Mouse (Mus musculus) A20 (cell line): ENCODE results near the gene Sema3d.

ENCODE experiments used
- DNase-seq: peaks from one replicate; pipeline ENCODE4 v3.0.0-alpha.2; 2011; ENCODE audit warnings: low read depth, low spot score

Sema3d gene

DNA sequence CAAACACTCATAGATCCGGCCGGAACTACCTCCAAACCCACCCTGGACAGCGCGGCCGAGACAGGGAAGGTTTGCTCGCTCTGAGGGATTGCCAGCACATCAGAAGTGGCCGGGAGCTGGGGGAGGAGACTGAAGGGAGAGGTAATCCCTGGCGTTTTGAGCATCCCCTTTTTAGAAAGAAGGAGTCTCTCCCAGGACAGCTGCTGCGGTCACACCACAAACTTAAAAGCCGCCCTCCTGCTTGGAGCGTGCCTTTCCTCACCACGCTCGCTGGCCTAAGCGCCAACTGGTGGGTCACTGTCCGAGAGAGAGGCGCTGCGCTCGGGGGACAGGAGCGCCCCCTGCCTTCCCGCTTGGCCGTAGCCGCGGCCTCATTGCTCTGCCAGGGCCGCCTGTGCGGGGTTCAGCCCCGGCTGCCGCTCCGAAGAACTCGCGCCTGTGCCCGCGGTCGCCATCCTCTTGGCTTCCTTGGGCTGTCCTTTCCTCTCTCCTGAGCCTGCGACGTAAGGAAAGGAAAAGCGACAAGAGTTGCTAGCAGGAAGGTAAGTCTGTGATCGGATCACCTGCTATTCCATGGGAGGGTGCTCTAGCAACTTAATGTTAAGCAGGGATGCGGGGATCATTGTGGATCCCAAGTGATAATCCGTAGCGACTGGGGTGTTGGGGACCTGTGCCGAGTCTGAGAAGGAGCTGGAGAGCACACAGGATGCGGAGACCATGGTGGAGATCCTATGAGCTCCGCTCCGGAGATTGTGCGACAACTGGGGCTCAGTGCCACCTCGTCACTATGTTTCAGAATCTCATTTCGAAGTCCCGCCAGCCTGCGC, at the start of gene Sema3d:
Sema3d (plus strand) TSS at position 253 of the 827 bp plus-strand sequence.
- no peak for DNase-seq

- no peak for DNase-seq
Measured at GRCm38 (mm10) chr5:12377261-12377660, 5.9 kb upstream of the Sema3d start.

DNA sequence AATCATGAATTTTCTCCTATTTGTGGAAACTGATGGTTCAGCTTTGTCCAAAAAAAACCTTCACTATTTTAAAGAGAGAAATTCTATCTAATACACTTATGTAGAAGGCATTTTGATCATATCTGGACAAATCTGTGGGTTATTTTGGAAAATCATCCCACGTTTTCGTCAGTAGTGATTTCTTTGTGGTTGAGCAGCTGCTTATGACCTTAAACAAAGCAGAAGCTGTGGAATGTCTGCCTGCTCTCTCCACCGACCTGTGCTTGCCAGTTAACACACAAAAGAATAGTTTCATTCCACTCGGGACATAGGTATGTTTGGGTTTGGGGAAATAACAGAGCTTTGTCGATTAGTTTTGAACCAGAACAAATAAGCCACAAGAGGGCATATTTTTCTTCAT, 4.3 kb upstream of the Sema3d start:
- no peak for DNase-seq

GRCm38 (mm10) chr5:12382010-12382409, 1.2 kb upstream of the Sema3d start:
- no peak for DNase-seq

GRCm38 (mm10) chr5:12383960-12384285, 738 bp downstream of the Sema3d start:
- DNase-seq = no peak

- DNase-seq = no peak
Measured at GRCm38 (mm10) chr5:12392667-12393066, 9.5 kb downstream of the Sema3d start.

GRCm38 (mm10) chr5:12399271-12399670, 16.1 kb downstream of the Sema3d start:
- DNase-seq = no peak

DNA sequence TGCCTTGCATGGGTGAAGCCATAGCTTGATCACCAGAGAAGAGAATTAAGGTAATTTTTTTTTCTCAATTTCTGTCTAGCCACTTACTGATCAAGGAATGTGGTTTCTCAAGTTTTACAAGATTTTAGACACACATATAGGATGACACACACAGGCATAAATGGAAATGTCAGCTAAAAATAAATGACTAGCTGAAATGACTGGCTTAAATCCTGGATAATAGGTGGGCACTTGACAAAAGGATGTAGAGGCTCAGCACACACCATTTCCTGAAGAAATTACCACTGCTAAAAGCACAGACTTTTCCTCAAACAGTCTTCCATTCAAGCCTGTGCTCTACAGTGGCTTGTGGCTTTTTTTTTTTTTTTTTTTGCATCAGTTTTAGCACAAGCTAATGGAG, 21.0 kb downstream of the Sema3d start:
- no peak for DNase-seq

DNA sequence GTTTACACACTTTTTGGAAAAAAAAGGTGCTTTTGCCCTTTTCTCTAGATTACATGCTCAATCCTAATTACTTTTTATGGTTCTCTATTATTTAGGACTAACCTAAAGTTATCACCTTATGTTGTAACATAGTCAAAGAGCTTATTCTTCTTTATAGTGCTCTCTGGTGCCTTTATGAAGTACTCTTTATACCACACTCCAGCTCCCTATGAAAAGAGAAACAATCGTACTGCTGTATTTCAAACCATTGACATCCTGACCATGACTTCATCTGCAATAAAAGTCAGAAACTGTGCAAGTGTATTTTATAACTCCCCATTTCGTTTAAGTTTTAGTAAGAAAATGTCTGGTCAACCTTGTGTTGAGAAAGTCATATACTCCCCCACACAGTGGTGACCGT, 29.4 kb downstream of the Sema3d start:
- DNase-seq = no peak

DNA sequence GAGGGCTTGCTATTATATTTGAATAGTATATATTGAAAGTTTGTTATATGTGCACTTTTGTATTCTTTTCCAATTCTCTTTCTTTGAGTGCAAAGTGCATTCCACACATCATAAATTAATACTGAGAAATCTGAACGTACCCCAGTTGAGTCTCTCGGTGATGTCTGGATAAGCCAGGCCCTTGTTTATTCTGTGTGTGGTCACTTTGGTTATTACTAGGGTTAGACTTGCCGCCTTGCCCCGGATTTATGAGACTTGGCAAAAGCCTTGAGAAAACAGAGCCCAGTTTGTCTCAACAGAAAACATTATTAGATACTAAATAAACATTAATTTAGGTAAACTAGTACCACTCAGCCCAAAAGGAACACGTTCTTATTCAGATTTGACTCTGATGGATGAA, 40.1 kb downstream of the Sema3d start:
- DNase-seq = no peak

- no peak for DNase-seq
Measured at GRCm38 (mm10) chr5:12441737-12442136, 58.6 kb downstream of the Sema3d start.

- DNase-seq = no peak
Measured at GRCm38 (mm10) chr5:12442176-12443105, 59.3 kb downstream of the Sema3d start.

- no peak for DNase-seq
Measured at GRCm38 (mm10) chr5:12451089-12451488, 67.9 kb downstream of the Sema3d start.

DNA sequence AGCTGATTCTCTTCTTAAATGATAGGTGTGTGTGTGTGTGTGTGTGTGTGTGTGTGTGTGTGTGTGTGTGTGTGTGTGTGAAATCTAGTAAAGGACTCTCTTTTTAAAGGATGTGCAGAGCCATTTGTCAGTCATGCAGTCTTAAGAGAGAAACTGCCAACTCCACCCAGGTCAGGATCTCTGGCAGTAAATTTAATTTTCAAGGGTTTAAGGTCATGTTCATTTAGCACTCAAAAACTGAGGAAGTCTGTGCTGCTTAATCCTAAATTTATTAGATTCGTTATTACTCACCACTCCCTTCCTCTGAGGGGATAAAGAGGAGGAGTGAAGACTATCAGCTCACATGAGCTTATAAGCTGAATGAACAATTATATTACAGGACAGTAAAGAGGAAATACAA, 71.8 kb downstream of the Sema3d start:
- no peak for DNase-seq

DNA sequence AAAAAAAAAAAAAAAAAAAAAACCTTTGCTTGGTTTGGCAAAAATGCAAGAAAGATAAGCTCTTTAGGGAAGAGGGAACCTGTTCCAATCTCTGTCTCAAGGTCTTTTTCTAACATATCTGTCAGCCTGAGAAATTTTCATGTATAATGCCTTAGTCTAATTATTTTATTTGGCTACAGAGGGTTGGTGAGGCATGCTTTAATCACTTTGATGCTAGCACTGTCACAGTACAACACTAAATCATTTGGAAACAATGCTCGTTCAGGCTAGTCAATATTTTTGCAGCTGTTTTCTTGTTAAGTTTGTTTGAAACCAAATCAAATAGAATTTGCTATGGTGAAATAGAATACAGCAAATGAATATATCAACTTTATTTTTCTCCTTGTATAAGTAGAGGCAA, 74.3 kb downstream of the Sema3d start:
- no peak for DNase-seq

GRCm38 (mm10) chr5:12467568-12468336, 84.6 kb downstream of the Sema3d start:
- no peak for DNase-seq

GRCm38 (mm10) chr5:12474904-12475638, 91.9 kb downstream of the Sema3d start:
- DNase-seq = no peak

DNA sequence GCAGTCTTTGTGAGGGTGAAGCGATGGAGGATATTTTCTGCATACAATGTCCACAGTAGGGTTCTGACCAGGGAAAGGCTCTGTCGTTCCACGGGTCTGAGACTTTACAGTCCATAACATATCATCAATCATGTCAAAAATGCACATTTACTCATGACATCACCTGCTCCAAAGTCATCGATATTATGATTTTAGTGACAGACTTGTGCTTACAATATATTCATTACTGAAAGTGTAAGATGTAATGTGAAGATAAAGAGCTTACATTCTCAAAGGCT, 92.4 kb downstream of the Sema3d start:
- DNase-seq = no peak

GRCm38 (mm10) chr5:12487926-12488325, 104.7 kb downstream of the Sema3d start:
- no peak for DNase-seq

GRCm38 (mm10) chr5:12491704-12492103, 108.5 kb downstream of the Sema3d start:
- DNase-seq = no peak

DNA sequence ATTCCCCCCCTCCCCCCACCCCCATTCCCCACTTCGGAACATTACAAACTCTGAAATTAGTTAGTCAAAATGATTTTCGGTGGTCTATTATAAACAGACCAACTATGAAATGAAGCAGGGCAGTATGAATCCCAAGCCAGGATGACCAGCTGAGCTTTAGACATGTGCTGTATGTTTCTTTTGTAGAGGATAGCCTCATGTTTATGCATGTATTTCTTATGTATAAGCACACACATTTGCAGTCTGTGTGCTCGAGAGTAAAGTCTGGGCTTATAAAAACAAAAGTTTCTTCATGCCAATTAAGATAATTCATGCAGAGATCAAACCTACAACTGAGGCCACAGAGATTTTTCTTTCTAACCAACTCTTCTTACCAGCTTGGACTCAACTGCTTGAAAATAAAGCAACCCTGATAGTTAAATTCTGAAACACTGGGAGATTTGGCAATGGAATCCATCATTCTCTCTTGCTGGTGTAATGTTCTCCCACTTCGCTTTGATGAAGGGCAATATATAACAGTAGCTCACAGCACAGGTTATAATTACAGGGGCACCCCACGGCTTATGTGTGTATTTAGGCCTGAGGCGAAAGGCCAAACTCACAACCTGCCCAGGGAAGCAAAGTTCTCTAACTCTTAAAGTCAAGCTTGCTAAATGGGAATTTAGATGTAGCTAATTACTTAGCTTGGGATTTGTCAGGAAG, 115.2 kb downstream of the Sema3d start:
- DNase-seq = no peak
